Mouse (Mus musculus): ENCODE measurements at regions not wholly inside any gene's neighbourhood (a gene's known extent, or its start where the extent isn't known, plus 50 kb on each side); places are given as distances from the start of the nearest gene placed in this dataset.

GRCm38 (mm10) chr3:83640433-83640832 lies 125.7 kb upstream of the Sfrp2 start:
- Histone ChIP-seq H3K9ac (ENCODE audit: insufficient read depth, low read depth) (no peak overlapping the region), H3K4me1 (ENCODE audit: control insufficient read depth in 1 of 2, insufficient read depth in 2 of 2) (no peaks in the 10 kb centered on the region), H3K36me3 (replicated peaks in 1 of 2; ENCODE audit: control insufficient read depth in 1 of 2, insufficient read depth in 1 of 2, low read length in 1 of 2) (no peaks in the 10 kb centered on the region), H3K27ac (ENCODE audit: insufficient read depth, low read depth) (no peak overlapping the region), H3K27me3 (replicated peaks) (no peaks in the 10 kb centered on the region), H3K9me3 (replicated peaks; ENCODE audit: low read length) (no peaks in the 10 kb centered on the region), H3K79me2 (replicated peaks; ENCODE audit: control insufficient read depth, extremely low read depth, insufficient read depth, poor library complexity, severe bottlenecking) (no peaks in the 10 kb centered on the region), H3K4me2 (ENCODE audit: insufficient read depth, low read depth, poor library complexity, severe bottlenecking) (no peak overlapping the region), H3K4me3 (replicated peaks in 1 of 3; ENCODE audit: low read depth in 2 of 3, low read length in 2 of 3, poor library complexity in 1 of 3) (no peak overlapping the region)
- no peak for DNase-seq (ENCODE audit: extremely low read depth)
- in situ Hi-C loops (cut with MboI; ENCODE audit: low pct_ligation_motif_present, low pct_unique_long_range_greater_than_20kb, low sequenced_read_pairs): no loop called here
- dilution Hi-C loops (cut with MboI; ENCODE audit: extremely low pct_ligation_motif_present, extremely low pct_unique_long_range_greater_than_20kb, low sequenced_read_pairs): no loop called here
- TF ChIP-seq JUN (IDR thresholded peaks at IDR 0.05; ENCODE audit: insufficient read depth, low read depth, low read length) (no peak), TCF12 (IDR thresholded peaks at IDR 0.05; ENCODE audit: low read depth, low read length) (no peak), JUND (conservative IDR thresholded peaks at IDR 0.05; ENCODE audit: low read depth, low read length) (no peak), EP300 (IDR thresholded peaks at IDR 0.05; ENCODE audit: low read length) (no peak), ELF1 (IDR thresholded peaks at IDR 0.05; ENCODE audit: low read depth, low read length) (no peak), BHLHE40 (IDR thresholded peaks at IDR 0.05; ENCODE audit: low read depth, low read length) (no peak), MAZ (IDR thresholded peaks at IDR 0.05; ENCODE audit: low read depth, low read length) (no peak), CHD2 (IDR thresholded peaks at IDR 0.05; ENCODE audit: low read length) (no peak), TBP (conservative IDR thresholded peaks at IDR 0.05; ENCODE audit: low read depth, low read length) (no peak), MAX (IDR thresholded peaks at IDR 0.05; ENCODE audit: low read length) (no peak), GABPA (IDR thresholded peaks at IDR 0.05; ENCODE audit: insufficient replicate concordance, low read depth, low read length) (no peak), ZMIZ1 (IDR thresholded peaks at IDR 0.05; ENCODE audit: low read depth, low read length) (no peak)

- Histone ChIP-seq H3K4me1 (ENCODE audit: control insufficient read depth in 1 of 2, insufficient read depth in 2 of 2) (no peaks in the 10 kb centered on the region), H3K4me2 (ENCODE audit: insufficient read depth, low read depth, poor library complexity, severe bottlenecking) (no peak overlapping the region), H3K27ac (ENCODE audit: insufficient read depth, low read depth) (no peak overlapping the region), H3K79me2 (replicated peaks; ENCODE audit: control insufficient read depth, extremely low read depth, insufficient read depth, poor library complexity, severe bottlenecking) (no peaks in the 10 kb centered on the region), H3K9me3 (replicated peaks; ENCODE audit: low read length) (no peaks in the 10 kb centered on the region), H3K4me3 (replicated peaks in 1 of 3; ENCODE audit: low read depth in 2 of 3, low read length in 2 of 3, poor library complexity in 1 of 3) (no peak overlapping the region), H3K9ac (ENCODE audit: insufficient read depth, low read depth) (no peak overlapping the region), H3K27me3 (replicated peaks) (no peaks in the 10 kb centered on the region), H3K36me3 (replicated peaks in 1 of 2; ENCODE audit: control insufficient read depth in 1 of 2, insufficient read depth in 1 of 2, low read length in 1 of 2) (no peaks in the 10 kb centered on the region)
- dilution Hi-C loops (cut with MboI; ENCODE audit: extremely low pct_ligation_motif_present, extremely low pct_unique_long_range_greater_than_20kb, low sequenced_read_pairs) (no loop called here), in situ Hi-C loops (cut with MboI; ENCODE audit: low pct_ligation_motif_present, low pct_unique_long_range_greater_than_20kb, low sequenced_read_pairs) (no loop called here)
- DNase-seq (ENCODE audit: extremely low read depth): no peak
- no peak for TF ChIP-seq RCOR1 (conservative IDR thresholded peaks at IDR 0.05; ENCODE audit: low read depth, low read length)
Observed at GRCm38 (mm10) chr3:83663716-83664115, 102.4 kb upstream of the Sfrp2 start.

- DNase-seq (ENCODE audit: extremely low read depth): no peak
- H3K27ac ChIP-seq (ENCODE audit: insufficient read depth, low read depth): no peak overlapping the region
- dilution Hi-C loops (cut with MboI; ENCODE audit: extremely low pct_ligation_motif_present, extremely low pct_unique_long_range_greater_than_20kb, low sequenced_read_pairs) (no loop called here), in situ Hi-C loops (cut with MboI; ENCODE audit: low pct_ligation_motif_present, low pct_unique_long_range_greater_than_20kb, low sequenced_read_pairs) (no loop called here)
- no peak overlapping the region for H3K4me3 ChIP-seq (replicated peaks in 1 of 3; ENCODE audit: low read depth in 2 of 3, low read length in 2 of 3, poor library complexity in 1 of 3)
- no peaks in the 10 kb centered on the region for H3K4me1 ChIP-seq (ENCODE audit: control insufficient read depth in 1 of 2, insufficient read depth in 2 of 2)
- H3K36me3 ChIP-seq (replicated peaks in 1 of 2; ENCODE audit: control insufficient read depth in 1 of 2, insufficient read depth in 1 of 2, low read length in 1 of 2): no peaks in the 10 kb centered on the region
- H3K9me3 ChIP-seq (replicated peaks; ENCODE audit: low read length): no peaks in the 10 kb centered on the region
- no peaks in the 10 kb centered on the region for H3K79me2 ChIP-seq (replicated peaks; ENCODE audit: control insufficient read depth, extremely low read depth, insufficient read depth, poor library complexity, severe bottlenecking)
- no peak overlapping the region for H3K9ac ChIP-seq (ENCODE audit: insufficient read depth, low read depth)
- TF ChIP-seq HCFC1 (IDR thresholded peaks at IDR 0.05; ENCODE audit: low read depth, low read length) (no peak), CHD1 (IDR thresholded peaks at IDR 0.05; ENCODE audit: low read depth, low read length) (no peak), ETS1 (conservative IDR thresholded peaks at IDR 0.05; ENCODE audit: low read depth, low read length) (no peak), NELFE (IDR thresholded peaks at IDR 0.05; ENCODE audit: low read depth, low read length) (no peak)
- H3K4me2 ChIP-seq (ENCODE audit: insufficient read depth, low read depth, poor library complexity, severe bottlenecking): no peak overlapping the region
- H3K27me3 ChIP-seq (replicated peaks): no peaks in the 10 kb centered on the region
Observed at GRCm38 (mm10) chr3:83676147-83676546, 90.0 kb upstream of the Sfrp2 start.

Measured in CH12.LX (cell line).